Mouse (Mus musculus): Measurements from ENCODE around the gene AC109138.7.
"Not testable (repeated sequence)": the region's sequence is repeated elsewhere in the genome, so short reads cannot be mapped to it uniquely, and the experiment has no call there.

AC109138.7 gene

DNA sequence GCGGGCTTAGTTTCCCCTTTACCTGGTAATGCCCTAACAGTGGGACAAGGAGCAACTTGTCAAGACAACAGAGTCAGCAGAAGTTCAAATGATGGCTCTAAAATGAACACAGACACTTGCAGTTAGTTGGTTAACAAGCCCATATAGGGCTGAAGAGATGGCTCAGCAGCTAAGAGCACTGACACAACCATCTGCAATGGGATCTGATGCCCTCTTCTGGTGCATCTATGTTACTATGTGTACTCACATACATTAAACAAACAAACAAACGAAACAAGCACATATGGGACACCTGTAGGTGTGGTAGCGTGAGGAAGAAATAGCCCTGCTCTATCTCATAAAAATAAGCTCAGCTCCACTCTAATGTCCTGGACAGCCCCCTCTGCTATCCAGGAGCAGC lies 28.3 kb downstream of the AC109138.7 start:
- DNase-seq (ENCODE audit: inconsistent age in 2 of 2, low spot score in 1 of 2) = no peak

DNA sequence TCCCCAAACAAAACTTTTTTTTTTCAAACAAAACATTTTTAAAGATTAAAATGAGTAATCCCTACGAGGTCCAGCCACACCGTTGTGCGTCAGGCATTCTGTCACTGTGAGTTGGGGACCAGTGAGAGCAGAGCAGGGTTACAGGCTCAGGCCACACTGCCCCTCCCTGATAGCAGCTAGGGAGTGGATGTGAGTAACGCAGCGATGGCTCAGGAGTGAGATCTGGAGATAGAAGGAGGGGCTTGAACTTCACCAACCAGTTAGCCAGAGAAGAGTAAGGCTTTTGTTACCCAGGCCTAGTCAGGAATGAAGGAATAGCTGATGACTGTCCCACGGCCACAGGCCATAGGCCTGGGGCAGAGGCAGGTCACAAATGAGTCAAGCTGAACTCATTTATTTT lies 30.6 kb downstream of the AC109138.7 start:
- no peak for DNase-seq (ENCODE audit: inconsistent age in 2 of 2, low spot score in 1 of 2)

DNA sequence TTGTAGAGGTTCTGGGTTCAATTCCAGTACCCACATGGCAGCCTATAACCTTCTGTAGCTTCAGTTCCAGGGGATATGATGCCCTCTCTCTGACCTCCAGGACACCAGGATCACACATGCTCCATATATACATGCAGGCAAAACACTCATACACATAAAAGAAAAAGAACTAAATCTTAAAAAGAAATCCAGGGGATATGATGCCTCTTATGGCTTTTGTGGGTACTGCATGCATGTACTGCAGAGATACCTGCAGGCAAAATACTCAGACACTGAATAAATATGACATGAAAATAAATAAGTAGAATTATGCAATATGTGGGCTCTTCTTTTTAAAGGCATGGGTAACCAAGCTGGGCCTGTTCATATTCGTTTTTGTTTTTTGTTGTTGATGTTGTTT lies 32.9 kb downstream of the AC109138.7 start:
- no peak for DNase-seq (ENCODE audit: inconsistent age in 2 of 2, low spot score in 1 of 2)

DNA sequence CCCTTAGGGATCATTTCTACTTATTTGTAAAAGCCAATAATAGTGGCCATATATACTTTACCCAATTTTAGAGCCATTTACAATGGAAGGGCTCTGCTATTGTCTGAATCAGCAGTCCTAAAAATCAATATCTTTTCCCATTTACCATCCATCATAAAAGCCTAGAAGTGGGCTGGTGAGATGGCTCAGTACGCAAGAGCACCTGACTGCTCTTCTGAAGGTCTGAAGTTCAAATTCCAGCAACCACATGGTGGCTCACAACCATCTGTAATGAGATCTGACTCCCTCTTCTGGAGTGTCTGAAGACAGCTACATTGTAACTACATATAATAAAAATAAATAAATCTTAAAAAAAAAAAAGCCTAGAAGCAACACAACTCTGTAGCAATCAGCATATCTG lies 34.5 kb downstream of the AC109138.7 start:
- not testable (repeated sequence) for DNase-seq (ENCODE audit: inconsistent age in 2 of 2, low spot score in 1 of 2)

DNA sequence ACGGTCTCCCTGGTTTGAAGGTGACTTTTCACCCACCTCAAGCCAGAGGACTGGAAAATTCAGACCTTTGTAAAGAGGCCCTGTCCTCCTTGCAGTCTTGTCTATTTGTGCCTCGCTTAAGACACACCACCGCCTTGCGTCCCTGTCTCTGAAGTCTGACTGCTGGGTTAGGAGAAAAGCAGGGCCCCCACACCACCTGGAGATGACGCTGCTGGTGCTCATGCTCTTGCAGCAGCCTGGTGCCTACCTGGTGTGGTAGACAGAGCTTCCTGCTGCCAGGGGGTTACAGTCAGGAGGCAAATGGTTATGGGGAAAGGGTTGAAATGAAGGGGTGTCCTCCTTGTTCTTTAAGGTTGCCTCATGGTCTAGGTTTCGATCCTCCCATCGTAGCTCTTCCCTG lies 40.1 kb downstream of the AC109138.7 start:
- no peak for DNase-seq (ENCODE audit: inconsistent age in 2 of 2, low spot score in 1 of 2)

DNA sequence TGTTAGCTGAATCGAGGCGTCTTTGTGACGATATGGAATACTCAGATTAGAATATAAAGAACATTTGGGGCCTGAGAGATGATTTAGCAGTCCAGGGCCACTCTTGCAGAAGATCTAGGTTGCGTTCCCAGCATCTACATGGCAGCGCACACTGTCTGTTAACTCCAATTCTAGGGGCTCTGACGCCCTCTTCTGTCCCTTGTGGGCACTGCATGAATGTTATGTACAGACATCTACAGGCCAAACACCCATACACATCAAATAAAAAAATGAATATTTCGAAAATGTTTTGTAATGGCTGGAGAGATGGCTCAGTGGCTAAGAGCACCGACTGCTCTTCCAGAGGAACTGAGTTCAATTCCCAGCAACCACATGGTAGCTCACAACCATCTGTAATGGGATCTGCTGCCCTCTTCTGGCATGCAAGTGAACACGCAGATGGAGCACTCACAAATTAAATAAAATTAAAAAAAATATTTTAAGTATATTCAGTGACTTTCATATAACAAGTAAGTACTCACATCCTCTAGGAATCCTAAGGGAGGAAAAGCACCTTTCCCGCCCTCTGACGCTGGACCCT lies 41.5 kb downstream of the AC109138.7 start:
- DNase-seq (ENCODE audit: inconsistent age in 2 of 2, low spot score in 1 of 2) = no peak

DNA sequence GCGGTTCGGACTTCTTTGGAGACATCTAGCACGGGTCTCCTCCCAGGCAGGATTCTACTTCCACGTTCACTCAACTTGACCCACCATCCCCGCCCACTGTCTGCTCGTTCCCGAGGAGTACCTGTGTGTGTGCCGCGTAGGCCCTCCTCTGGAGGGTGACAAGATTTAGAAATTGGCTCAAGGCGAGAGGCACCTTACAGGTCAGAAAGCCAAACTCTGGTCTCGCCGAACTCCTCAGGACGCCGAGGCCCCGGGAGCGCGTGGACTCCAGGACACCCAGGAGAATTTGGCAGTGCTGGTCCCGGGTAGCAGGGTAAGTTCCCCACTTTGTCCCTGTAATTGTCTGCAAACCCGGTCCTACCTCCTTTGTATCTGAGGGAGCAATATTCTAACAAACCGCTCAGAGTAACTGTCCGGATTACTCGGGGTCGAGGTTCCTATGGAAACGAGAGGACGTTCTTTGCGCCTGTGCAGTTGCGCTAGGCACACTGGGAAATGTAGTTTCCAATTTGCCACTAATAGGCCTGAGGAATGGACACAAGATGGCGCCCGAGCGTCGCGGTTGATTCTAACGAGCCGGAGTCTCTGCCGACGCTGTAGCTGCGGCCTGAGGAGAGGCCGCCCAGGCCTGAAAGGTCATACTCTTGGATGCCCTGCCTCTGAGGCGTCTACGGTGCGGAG lies 43.2 kb downstream of the AC109138.7 start:
- peak; percentile 92 to 98 for DNase-seq (ENCODE audit: inconsistent age in 2 of 2, low spot score in 1 of 2)

DNA sequence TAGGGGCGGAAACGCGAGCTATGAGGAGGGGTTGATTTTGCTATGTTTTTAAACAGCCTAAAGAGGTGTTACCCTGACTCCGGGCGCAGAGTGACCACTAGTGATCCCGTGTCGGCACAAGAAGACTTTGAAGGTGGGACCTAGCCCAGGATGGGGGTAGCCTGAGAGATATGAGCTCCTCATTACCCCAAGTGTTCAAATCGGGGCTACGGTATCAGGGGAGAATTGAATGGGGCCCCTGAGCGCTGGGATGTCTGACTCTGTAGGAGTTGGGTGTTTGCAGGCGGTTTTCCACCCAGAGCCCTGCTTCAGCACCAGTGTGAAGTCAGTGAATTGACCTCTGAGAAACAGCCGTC lies 43.7 kb downstream of the AC109138.7 start:
- no peak for DNase-seq (ENCODE audit: inconsistent age in 2 of 2, low spot score in 1 of 2)

DNA sequence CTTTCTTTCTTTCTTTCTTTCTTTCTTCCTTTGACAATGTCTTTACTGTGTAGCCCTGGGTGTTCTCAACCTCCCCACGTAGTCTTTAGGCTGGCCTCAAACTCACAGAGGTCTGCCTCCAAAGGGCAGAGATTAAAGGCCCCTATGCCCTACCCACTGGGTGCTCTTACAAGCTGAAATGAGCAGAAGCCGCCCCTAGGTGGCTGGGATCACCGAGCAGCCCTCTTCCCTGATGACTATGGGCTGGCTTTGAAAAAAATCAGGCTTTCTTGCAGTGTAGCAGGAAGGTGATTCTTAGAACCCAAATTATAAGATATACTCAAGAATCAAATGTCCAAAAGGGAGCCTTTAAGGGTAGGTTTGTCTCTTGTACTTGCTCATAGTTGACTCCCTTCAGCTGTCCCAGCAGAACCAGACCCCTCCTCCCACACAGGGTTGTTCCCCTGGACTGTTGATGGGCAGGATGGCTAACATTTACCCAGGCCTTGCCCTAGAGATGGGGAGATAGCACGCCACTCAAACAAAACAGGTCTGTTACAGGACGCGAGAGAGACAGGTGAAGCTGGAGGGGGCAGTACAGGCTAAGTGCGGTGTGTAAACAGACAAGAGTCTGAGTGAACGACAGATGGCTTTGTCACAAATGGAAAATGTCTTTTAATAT lies 47.0 kb downstream of the AC109138.7 start:
- no peak for DNase-seq (ENCODE audit: inconsistent age in 2 of 2, low spot score in 1 of 2)

DNA sequence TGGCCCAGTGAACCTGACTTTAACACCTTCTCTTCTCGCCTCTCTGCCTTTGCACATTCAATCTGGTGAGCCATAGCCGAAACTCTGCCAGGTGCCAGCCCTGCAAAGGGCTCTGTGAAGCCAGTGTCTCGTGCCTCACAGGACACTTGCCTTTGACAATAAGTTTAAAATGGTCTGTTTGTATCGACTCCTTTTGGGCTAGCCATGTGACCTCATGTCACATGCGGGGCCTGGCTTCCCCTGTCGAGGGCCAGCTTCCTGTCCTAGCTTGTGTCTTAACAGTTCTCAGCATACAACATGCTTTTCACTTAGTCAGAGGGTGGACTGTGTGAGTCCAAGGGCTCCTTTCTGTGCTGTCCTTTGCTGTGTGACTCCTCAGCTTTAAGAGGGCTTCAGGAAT lies 48.6 kb downstream of the AC109138.7 start:
- DNase-seq (ENCODE audit: inconsistent age in 2 of 2, low spot score in 1 of 2) = no peak

DNA sequence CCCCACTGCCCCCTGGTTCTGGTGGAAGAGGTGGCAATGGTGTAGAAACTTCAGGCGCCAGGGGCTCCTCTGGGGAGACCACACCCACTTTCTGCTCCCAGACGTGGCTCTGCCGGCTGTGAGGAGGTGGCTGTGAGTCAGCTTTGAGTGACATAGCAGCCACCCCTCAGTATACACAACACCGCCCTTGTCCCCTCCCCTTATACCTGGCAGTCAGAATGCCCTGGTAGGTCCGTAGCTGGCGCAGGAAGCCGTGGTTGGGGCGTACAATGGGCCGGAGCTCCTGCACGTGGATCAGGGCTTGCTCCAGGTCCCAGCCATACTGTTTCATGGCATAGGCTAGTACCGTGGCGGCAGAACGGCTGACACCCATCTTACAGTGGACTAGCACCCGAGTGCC lies 49.5 kb downstream of the AC109138.7 start:
- no peak for DNase-seq (ENCODE audit: inconsistent age in 2 of 2, low spot score in 1 of 2)

DNA sequence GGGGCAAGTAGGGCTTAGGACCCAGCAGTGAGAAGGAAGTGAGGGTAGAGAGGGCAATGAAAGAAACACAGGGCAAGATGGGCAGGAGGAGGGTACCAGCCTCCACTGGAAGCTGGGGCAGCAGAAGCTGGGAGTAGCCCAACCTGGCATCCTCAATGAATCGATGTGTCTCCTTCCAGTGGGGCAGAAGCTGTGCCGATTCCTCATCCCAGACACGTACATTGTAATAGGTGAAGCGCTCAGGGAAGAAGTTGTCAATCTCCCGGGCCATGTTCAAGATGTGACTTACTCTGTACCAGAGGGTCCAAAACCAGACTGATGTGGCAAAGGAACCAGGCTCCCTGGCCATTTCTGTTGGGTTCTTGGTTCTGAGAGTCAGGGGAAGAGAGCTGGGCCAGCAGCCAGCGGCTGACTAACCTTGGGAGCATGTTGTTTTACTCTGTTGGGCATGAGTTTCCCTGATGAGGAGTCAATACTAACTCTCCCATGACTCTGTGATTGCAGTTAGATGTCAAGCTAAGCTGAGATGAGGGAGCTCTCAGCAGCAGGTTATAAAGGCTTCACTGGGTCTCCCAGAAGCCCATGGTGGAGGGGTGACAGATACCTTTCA lies 50.1 kb downstream of the AC109138.7 start:
- peak in 1 of 2 experiments; percentile 56 for DNase-seq (ENCODE audit: inconsistent age in 2 of 2, low spot score in 1 of 2)

DNA sequence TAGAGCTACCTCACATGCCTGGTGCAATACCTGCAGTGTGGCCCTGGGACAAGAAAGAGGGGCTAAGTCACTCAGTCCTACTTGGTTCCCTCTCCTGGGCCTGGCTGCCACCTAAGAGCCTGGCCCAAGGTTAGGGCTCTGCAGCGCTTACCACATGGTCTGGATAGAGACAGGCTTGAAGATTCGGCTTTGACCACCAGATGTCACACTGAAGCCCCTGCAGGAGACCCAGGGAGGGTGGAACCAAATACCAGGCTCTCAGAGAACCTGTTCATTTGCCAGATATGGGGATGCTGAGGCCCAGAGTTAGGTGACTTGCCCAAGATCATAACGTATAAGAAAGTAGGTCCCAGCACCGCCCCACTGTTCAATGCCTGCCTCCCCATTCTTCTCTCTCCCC lies 51.8 kb downstream of the AC109138.7 start:
- DNase-seq (ENCODE audit: inconsistent age in 2 of 2, low spot score in 1 of 2) = no peak

DNA sequence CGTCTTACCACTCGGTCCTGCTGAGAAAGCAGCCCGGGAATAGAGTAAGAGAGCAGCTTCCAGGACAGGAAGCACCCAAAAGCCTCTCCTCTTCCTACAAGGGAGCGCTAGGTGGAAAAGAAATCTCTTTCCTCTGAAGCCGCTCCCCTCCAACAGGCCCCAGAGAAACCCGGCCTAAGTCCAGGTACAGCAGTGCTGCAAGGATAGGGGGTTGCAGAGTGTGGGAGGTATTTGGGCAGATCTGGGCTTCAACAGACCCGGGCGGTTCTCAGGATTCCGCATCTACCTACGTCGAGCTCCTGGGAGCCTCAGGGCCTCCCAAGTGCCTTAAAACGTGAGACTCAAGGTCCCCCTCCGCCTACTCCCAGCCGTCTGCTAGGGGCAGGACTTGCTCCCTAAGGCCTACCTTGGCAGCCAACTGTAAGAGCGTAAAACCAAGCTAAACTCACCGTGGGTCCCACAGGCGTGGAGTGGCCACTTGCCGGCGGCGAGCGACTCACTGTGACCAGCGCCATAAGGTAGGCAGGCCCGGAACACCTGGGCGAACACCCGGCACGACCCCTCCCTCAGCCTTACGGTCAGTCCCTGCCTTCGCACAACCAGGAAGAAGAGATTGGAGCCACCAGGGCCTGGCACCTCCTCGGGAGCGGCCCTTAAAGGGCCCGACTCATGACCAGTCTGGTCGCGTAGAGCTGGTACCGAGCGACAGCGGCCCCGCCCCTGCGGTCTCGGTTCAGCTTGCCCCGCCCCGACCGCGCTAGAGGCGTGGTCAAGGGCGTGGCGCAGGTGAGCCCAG lies 54.6 kb downstream of the AC109138.7 start, which contains the start of gene Ssh3:
Gene Ssh3 (minus strand): TSS at position 615 of the 796 bp plus-strand sequence.
- DNase-seq (ENCODE audit: inconsistent age in 2 of 2, low spot score in 1 of 2) = peak; percentile 87 to 94

DNA sequence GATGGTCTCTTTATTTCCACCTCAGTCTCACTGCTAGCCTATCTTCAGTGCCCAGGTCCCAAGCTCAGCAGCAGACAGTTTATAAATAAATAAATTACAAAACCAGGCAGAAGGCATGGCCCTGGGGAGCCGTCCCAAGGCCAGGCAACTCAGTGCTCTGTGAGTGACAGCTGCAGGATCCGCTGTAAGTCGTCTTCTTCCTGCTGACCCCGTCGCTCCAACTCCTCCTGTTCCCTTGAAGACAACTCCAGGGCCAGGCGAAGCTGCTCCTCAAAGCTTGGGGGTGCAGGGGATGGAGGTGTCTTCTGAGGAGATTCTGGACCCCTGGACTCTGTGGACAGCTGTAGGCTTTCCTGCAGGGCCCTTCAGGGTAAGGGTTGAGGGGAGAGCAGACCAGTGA lies 56.0 kb downstream of the AC109138.7 start:
- DNase-seq (ENCODE audit: inconsistent age in 2 of 2, low spot score in 1 of 2) = peak; percentile 65 to 83

DNA sequence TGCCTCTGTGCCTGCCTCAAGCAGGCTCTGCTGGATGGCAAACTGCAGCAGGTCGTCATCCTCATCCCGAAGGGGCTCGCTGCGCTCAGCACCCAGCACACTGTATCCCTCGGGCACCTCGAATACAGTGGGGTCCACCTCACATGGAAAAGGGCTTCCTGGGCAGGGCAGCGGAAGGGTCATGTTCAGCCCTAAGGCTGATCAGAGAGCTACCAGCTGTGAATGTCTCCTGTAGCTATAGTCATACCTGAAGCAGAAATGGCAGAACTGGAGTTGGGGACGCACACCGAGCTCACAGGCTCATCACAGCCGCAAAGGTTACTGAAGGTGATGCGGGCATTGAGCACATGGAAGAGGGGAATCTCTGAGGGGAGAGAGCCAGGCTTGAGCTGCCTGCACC lies 56.8 kb downstream of the AC109138.7 start:
- DNase-seq (ENCODE audit: inconsistent age in 2 of 2, low spot score in 1 of 2) = no peak

DNA sequence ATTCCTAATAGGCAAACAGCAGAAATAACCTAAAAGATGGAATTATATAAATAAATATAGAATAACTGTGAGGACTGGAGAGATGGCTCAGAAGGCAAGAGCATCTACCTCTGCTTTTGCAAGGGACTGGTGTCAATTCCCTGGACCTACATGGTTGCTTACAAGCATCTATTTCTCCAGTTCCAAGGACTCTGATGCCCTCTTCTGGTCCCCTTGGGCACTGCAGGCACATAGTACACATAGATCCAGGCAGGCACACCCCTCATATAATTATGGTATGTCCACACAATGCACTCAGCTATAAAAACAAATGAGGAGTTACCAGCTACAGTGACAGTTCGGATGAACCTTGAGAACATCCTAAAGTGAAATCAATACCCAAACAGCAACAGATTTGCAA lies 65.3 kb downstream of the AC109138.7 start:
- no peak for DNase-seq (ENCODE audit: inconsistent age in 2 of 2, low spot score in 1 of 2)

DNA sequence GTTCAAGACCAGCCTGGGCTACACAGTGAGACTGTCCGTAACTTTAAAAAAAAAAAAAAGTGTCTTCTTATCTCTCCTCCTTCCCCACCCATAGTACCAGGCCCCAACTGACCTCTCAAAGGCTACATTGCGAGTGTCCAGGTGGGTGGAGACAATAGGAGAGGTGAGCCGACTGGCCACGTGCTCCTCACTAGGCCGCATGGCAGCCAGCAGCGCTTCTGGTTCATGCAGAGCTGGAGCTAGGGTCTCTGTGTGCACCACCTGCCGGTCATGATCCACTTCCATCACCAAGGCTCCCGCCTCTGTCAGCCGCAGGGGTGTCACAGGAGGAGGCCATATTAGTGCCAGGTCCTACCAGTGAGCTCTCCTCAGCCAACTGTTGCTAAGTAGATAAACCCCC lies 66.3 kb downstream of the AC109138.7 start:
- no peak for DNase-seq (ENCODE audit: inconsistent age in 2 of 2, low spot score in 1 of 2)

Data from adrenal gland, adult (tissue).